Mouse (Mus musculus) neural tube, embryonic 10.5 days (tissue): ENCODE data around the gene Ppef1.

Experiments used
- DNase-seq: peaks from one replicate; pipeline ENCODE4 v3.0.0-alpha.2; 2017; ENCODE audit warnings: low spot score; ENCODE audit errors: extremely low spot score

The Ppef1 gene

GRCm38 (mm10) chrX:160598562-160599458 is 136.8 kb downstream of the Ppef1 start:
- DNase-seq: peak; percentile 27

- no peak for DNase-seq
Observed at GRCm38 (mm10) chrX:160598055-160598454, 137.5 kb downstream of the Ppef1 start.

GRCm38 (mm10) chrX:160592933-160593332 is 142.6 kb downstream of the Ppef1 start:
- no peak for DNase-seq

GRCm38 (mm10) chrX:160590147-160590546 is 145.4 kb downstream of the Ppef1 start:
- DNase-seq: no peak

GRCm38 (mm10) chrX:160588523-160588922 is 147.0 kb downstream of the Ppef1 start:
- DNase-seq: no peak

GRCm38 (mm10) chrX:160585110-160585509 is 150.5 kb downstream of the Ppef1 start:
- DNase-seq: no peak

- DNase-seq: no peak
Observed at GRCm38 (mm10) chrX:160584148-160584838, 151.3 kb downstream of the Ppef1 start.

GRCm38 (mm10) chrX:160583589-160583988 is 152.0 kb downstream of the Ppef1 start:
- DNase-seq: no peak
